Mouse (Mus musculus) neural tube, embryonic 13.5 days (tissue): ENCODE results near the gene Agpat4. TPM values are rescaled to one million over a fixed set of nuclear protein-coding genes. Genes with fewer than 3 reads are reported as not detected.

Source experiments
- ATAC-seq: fragments of 200-750 bp; cut with Nextera tagmentation; 2 replicates; pipeline ENCODE4 v1.8.0; 2017; ENCODE audit warnings: low read depth, mild to moderate bottlenecking, moderate TSS enrichment, moderate library complexity
- H3K27ac ChIP-seq: fragments of 300-500 bp; sonication (generic); replicated peaks from 2 replicates; pipeline ENCODE4 v1.5.1; 2015; ENCODE audit warnings: moderate library complexity, mild to moderate bottlenecking, inconsistent platforms
- H3K27me3 ChIP-seq: fragments of 300-500 bp; sonication (generic); 2 replicates; pipeline ENCODE4 v1.6.1; 2015; ENCODE audit warnings: mild to moderate bottlenecking, inconsistent platforms
- H3K36me3 ChIP-seq: fragments of 300-500 bp; sonication (generic); 2 replicates; pipeline ENCODE4 v1.6.1; 2015; ENCODE audit warnings: mild to moderate bottlenecking, inconsistent platforms
- H3K4me1 ChIP-seq: fragments of 300-500 bp; sonication (generic); replicated peaks from 2 replicates; pipeline ENCODE4 v1.6.1; 2015; ENCODE audit warnings: inconsistent platforms
- H3K4me2 ChIP-seq: fragments of 300-500 bp; sonication (generic); 2 replicates; pipeline ENCODE4 v1.6.1; 2015; ENCODE audit warnings: inconsistent platforms, mild to moderate bottlenecking, moderate library complexity
- H3K4me3 ChIP-seq: fragments of 300-500 bp; sonication (generic); 2 replicates; pipeline ENCODE4 v1.5.1; 2015; ENCODE audit warnings: mild to moderate bottlenecking, inconsistent platforms
- H3K9ac ChIP-seq: fragments of 300-500 bp; sonication (generic); 2 replicates; pipeline ENCODE4 v1.6.1; 2015; ENCODE audit warnings: moderate library complexity, mild to moderate bottlenecking, inconsistent platforms
- H3K9me3 ChIP-seq: fragments of 300-500 bp; sonication (generic); 2 replicates; pipeline ENCODE4 v1.6.1; 2016; ENCODE audit warnings: inconsistent platforms
- WGBS: fragments of 180-500 bp; shearing (Covaris S2); methylation state at CpG from one replicate; pipeline ENCODE4 v1.1.7; 2015; 5-methylcytosine and 5-hydroxymethylcytosine counted together
- polyA plus RNA-seq: library from polyadenylated mRNA; unstranded; fragments of >200 nt; fragmentation: Nextera tagmentation; extraction: Ambion mirVana; gene quantifications from 2 replicates; pipeline ENCODE4 v1.2.1, GENCODE M21; 2015

Gene Agpat4
- polyA plus RNA-seq, 1 experiment from 2014 or later: 41.8 TPM

- ATAC-seq: no peak
- peaks cover 32% of the 10 kb centered on the region for H3K36me3 ChIP-seq
- no peaks in the 10 kb centered on the region for H3K27me3 ChIP-seq
- H3K4me2 ChIP-seq: no peak overlapping the region
- H3K9me3 ChIP-seq: no peaks in the 10 kb centered on the region
- 81% methylated on average over 10 of the region's 10 CpGs for WGBS
- H3K4me3 ChIP-seq: no peak overlapping the region
- peaks cover 41% of the 10 kb centered on the region for H3K4me1 ChIP-seq
- no peak overlapping the region for H3K9ac ChIP-seq
- H3K27ac ChIP-seq: peak overlapping the region; percentile 18; the same call in 1 of the 2 replicates
Measured at GRCm38 (mm10) chr17:12268538-12268937, 150.0 kb downstream of the Agpat4 start.

Other genes with a start within 250 kb of the Agpat4 start
- gene Map3k4, start 200.1 kb downstream of the Agpat4 start, polyA plus RNA-seq: 35.8 and 41.7 TPM in 2 replicates